Mouse (Mus musculus) kidney, adult 2 months (tissue): Measurements from ENCODE around the gene Vgll4.

ENCODE experiments used
- CTCF ChIP-seq: fragments of 200-500 bp; conservative IDR thresholded peaks from 2 replicates; pipeline ENCODE4 v1.5.1; 2011; ENCODE audit warnings: low read depth, mild to moderate bottlenecking, control low read depth, low read length, moderate library complexity, mixed read lengths; ENCODE audit not compliant: insufficient read depth, insufficient read length
- POLR2A ChIP-seq: fragments of 200-500 bp; IDR thresholded peaks from one replicate; pipeline ENCODE4 v1.6.1; 2011; ENCODE audit warnings: low read depth, low read length, control low read depth

DNA sequence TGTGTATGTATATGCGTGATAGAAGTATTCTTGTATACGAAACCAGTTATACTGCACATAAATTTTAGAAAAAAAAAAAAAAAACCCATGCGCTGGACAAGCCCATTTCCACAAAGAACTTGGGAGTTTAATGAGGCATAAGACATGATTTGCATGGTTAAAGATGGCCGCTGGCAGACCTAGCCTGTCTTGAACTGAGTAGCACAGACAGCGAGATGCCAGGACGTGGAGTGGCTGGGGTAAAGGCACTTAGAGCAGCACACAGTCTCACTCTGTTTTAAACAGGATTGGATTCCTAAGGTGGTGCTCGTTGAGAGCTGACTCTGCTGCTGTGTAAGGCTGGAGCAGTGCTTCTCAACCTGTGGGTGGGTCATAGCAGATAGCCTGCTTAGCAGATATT, 134.4 kb downstream of the Vgll4 start:
- TF ChIP-seq CTCF: no peak
- TF ChIP-seq POLR2A: no peak
